Mouse (Mus musculus) liver, adult 2 months (tissue): Measurements from ENCODE around the gene Smad3. TPM values are rescaled to one million over a fixed set of nuclear protein-coding genes. Genes with fewer than 3 reads are reported as not detected.

Experiments
- DNase-seq: peaks from one replicate; pipeline ENCODE4 v3.0.0-alpha.2; 2011; ENCODE audit warnings: low read depth, low spot score; ENCODE audit errors: extremely low read depth
- H3K27ac ChIP-seq: fragments of 200-500 bp; replicated peaks from 2 replicates; pipeline ENCODE4 v1.5.1; 2012; ENCODE audit warnings: low read depth, mild to moderate bottlenecking, control low read depth, inconsistent platforms, low read length; ENCODE audit not compliant: insufficient read depth
- H3K27me3 ChIP-seq: fragments of 200-500 bp; 2 replicates; pipeline ENCODE4 v1.6.1; 2012; ENCODE audit warnings: mild to moderate bottlenecking, moderate library complexity, low read length, inconsistent platforms; ENCODE audit not compliant: control insufficient read depth, insufficient read depth
- H3K36me3 ChIP-seq: fragments of 200-500 bp; 2 replicates; pipeline ENCODE4 v1.6.1; 2012; ENCODE audit warnings: low read length, inconsistent platforms; ENCODE audit not compliant: control insufficient read depth, insufficient read depth
- H3K4me1 ChIP-seq: fragments of 200-500 bp; 2 replicates; pipeline ENCODE4 v1.6.1; 2011; ENCODE audit warnings: low read length; ENCODE audit not compliant: control insufficient read depth, insufficient read depth
- H3K4me3 ChIP-seq: fragments of 200-500 bp; 2 replicates; pipeline ENCODE4 v1.5.1; 2011; ENCODE audit warnings: low read depth, mild to moderate bottlenecking, control low read depth, low read length, moderate library complexity; ENCODE audit not compliant: insufficient read depth
- H3K79me2 ChIP-seq: fragments of 200-500 bp; 2 replicates; pipeline ENCODE4 v1.6.1; 2012; ENCODE audit warnings: inconsistent platforms, mild to moderate bottlenecking, low read length, moderate library complexity; ENCODE audit not compliant: control insufficient read depth, insufficient read depth
- H3K9ac ChIP-seq: fragments of 200-500 bp; 2 replicates; pipeline ENCODE4 v1.6.1; 2012; ENCODE audit warnings: low read depth, mild to moderate bottlenecking, control low read depth, inconsistent platforms, low read length
- CTCF ChIP-seq: fragments of 200-500 bp; IDR thresholded peaks from 2 replicates; pipeline ENCODE4 v1.5.1; 2011; ENCODE audit warnings: low read depth, low read length, control low read depth
- POLR2A ChIP-seq: fragments of 200-500 bp; IDR thresholded peaks from 2 replicates; pipeline ENCODE4 v1.6.1; 2011; ENCODE audit warnings: low read length, control low read depth; ENCODE audit not compliant: insufficient read depth; ENCODE audit errors: extremely low read depth
- WGBS: fragments of 180-500 bp; shearing (Covaris S2); methylation state at CpG from one replicate; pipeline ENCODE4 v1.1.7; 2018; 5-methylcytosine and 5-hydroxymethylcytosine counted together
- polyA plus RNA-seq: library from polyadenylated mRNA; depleted of rRNA; stranded (reverse); fragments of >200 nt; gene quantifications from 2 replicates; pipeline ENCODE4 v1.2.3, GENCODE M21; 2012
- total RNA-seq: library from RNA; depleted of rRNA; stranded (reverse); fragments of >200 nt; gene quantifications from 2 replicates; pipeline ENCODE4 v1.2.3, GENCODE M21; 2014

Smad3 gene
- total and polyA plus RNA-seq, 2 experiments, result 5.7 to 8.9 TPM

GRCm38 (mm10) chr9:63752576-63752975, 5.2 kb downstream of the Smad3 start:
- Histone ChIP-seq H3K4me1 (peaks cover 38% of the 10 kb centered on the region), H3K27ac (no peak overlapping the region), H3K27me3 (no peaks in the 10 kb centered on the region), H3K36me3 (no peaks in the 10 kb centered on the region), H3K79me2 (peaks cover 34% of the 10 kb centered on the region; the same call in 1 of the 2 replicates), H3K4me3 (no peak overlapping the region), H3K9ac (no peak overlapping the region)
- WGBS, result 75% methylated on average over 7 of the region's 7 CpGs
- no peak for DNase-seq
- no peak for TF ChIP-seq CTCF
- TF ChIP-seq POLR2A, result no peak

GRCm38 (mm10) chr9:63751325-63751724, 6.5 kb downstream of the Smad3 start:
- WGBS, result 88% methylated on average over 4 of the region's 4 CpGs
- Histone ChIP-seq H3K36me3 (no peaks in the 10 kb centered on the region), H3K79me2 (peaks cover 30% of the 10 kb centered on the region; the same call in 1 of the 2 replicates), H3K4me1 (peaks cover 50% of the 10 kb centered on the region), H3K4me3 (no peak overlapping the region), H3K27ac (no peak overlapping the region), H3K9ac (no peak overlapping the region), H3K27me3 (no peaks in the 10 kb centered on the region)
- no peak for DNase-seq
- no peak for TF ChIP-seq CTCF
- TF ChIP-seq POLR2A, result no peak

- 39% methylated on average over 10 of the region's 10 CpGs for WGBS
- Histone ChIP-seq H3K27ac (no peak overlapping the region), H3K27me3 (no peaks in the 10 kb centered on the region), H3K4me3 (no peak overlapping the region), H3K79me2 (peaks cover 30% of the 10 kb centered on the region; the same call in 1 of the 2 replicates), H3K4me1 (peaks cover 55% of the 10 kb centered on the region), H3K9ac (no peak overlapping the region), H3K36me3 (no peaks in the 10 kb centered on the region)
- no peak for TF ChIP-seq CTCF
- TF ChIP-seq POLR2A, result no peak
- peak; percentile 55 for DNase-seq
These were observed 7.3 kb downstream of the Smad3 start for GRCm38 (mm10) chr9:63750360-63750974.

GRCm38 (mm10) chr9:63749296-63749915, 8.4 kb downstream of the Smad3 start:
- H3K79me2 ChIP-seq, result peaks cover 35% of the 10 kb centered on the region; the same call in 1 of the 2 replicates
- H3K27ac ChIP-seq, result no peak overlapping the region
- no peaks in the 10 kb centered on the region for H3K27me3 ChIP-seq
- no peak overlapping the region for H3K9ac ChIP-seq
- DNase-seq, result no peak
- H3K4me3 ChIP-seq, result no peak overlapping the region
- no peaks in the 10 kb centered on the region for H3K36me3 ChIP-seq
- TF ChIP-seq CTCF (no peak), POLR2A (no peak)
- peaks cover 45% of the 10 kb centered on the region for H3K4me1 ChIP-seq
- WGBS, result 52% methylated on average over 15 of the region's 15 CpGs

GRCm38 (mm10) chr9:63747645-63748295, 10.0 kb downstream of the Smad3 start:
- peak; percentile 64 for DNase-seq
- Histone ChIP-seq H3K4me1 (peaks cover 53% of the 10 kb centered on the region), H3K36me3 (no peaks in the 10 kb centered on the region), H3K79me2 (peaks cover 36% of the 10 kb centered on the region; the same call in 1 of the 2 replicates), H3K27ac (peak overlapping the region; percentile 50), H3K9ac (no peak overlapping the region), H3K4me3 (no peak overlapping the region), H3K27me3 (no peaks in the 10 kb centered on the region)
- WGBS, result 59% methylated on average over 9 of the region's 9 CpGs
- TF ChIP-seq POLR2A (no peak), CTCF (no peak)
